Mouse (Mus musculus): Measurements from ENCODE around the gene Magea6. TPM values are rescaled to one million over a fixed set of nuclear protein-coding genes. Genes with fewer than 3 reads are reported as not detected.
"Not testable (repeated sequence)": the region's sequence is repeated elsewhere in the genome, so short reads cannot be mapped to it uniquely, and the experiment has no call there.

The Magea6 gene
- not detected in 2 replicates for polyA plus RNA-seq (2012; ENCODE audit: insufficient read depth, low replicate concordance)

GRCm38 (mm10) chrX:154935887-154936286 lies at the start of gene Magea6:
Gene Magea6 (minus strand): TSS chrX:154935987.
- H3K27me3 ChIP-seq (replicated peaks); H3K4me1 ChIP-seq; H3K9me3 ChIP-seq; H3K36me3 ChIP-seq (replicated peaks; ENCODE audit: low read length); H3K4me3 ChIP-seq (replicated peaks): not testable (repeated sequence)

GRCm38 (mm10) chrX:154949405-154949804 lies 13.6 kb upstream of the Magea6 start, which contains the start of gene Magea3:
Gene Magea3 (minus strand): TSS chrX:154949505.
- H3K9me3 ChIP-seq; H3K4me1 ChIP-seq; H3K36me3 ChIP-seq (replicated peaks; ENCODE audit: low read length); H3K4me3 ChIP-seq (replicated peaks); H3K27me3 ChIP-seq (replicated peaks): not testable (repeated sequence)

- not testable (repeated sequence) for H3K4me3 ChIP-seq (replicated peaks); H3K9me3 ChIP-seq; H3K27me3 ChIP-seq (replicated peaks); H3K36me3 ChIP-seq (replicated peaks; ENCODE audit: low read length); H3K4me1 ChIP-seq
Measured at GRCm38 (mm10) chrX:154890167-154890566, 45.6 kb downstream of the Magea6 start, which contains the start of gene Cldn34b1. Gene Cldn34b1 (minus strand): TSS chrX:154890267.

Other genes with a start within 250 kb of the Magea6 start
- not detected in 2 replicates for gene Cldn34b1, start 45.7 kb downstream of the Magea6 start, polyA plus RNA-seq (2012; ENCODE audit: insufficient read depth, low replicate concordance)
- not detected in 2 replicates for gene Magea3, start 13.5 kb upstream of the Magea6 start, polyA plus RNA-seq (2012; ENCODE audit: insufficient read depth, low replicate concordance)
- not detected in 2 replicates for gene Magea8, start 59.9 kb upstream of the Magea6 start, polyA plus RNA-seq (2012; ENCODE audit: insufficient read depth, low replicate concordance)
- not detected in 2 replicates for gene Magea5, start 127.2 kb upstream of the Magea6 start, polyA plus RNA-seq (2012; ENCODE audit: insufficient read depth, low replicate concordance)
- gene Magea1, start 153.8 kb upstream of the Magea6 start, polyA plus RNA-seq (2012; ENCODE audit: insufficient read depth, low replicate concordance), result not detected in 2 replicates
- gene Magea2, start 157.7 kb upstream of the Magea6 start, polyA plus RNA-seq (2012; ENCODE audit: insufficient read depth, low replicate concordance), result not detected in 2 replicates
- gene Cldn34b2, start 192.4 kb upstream of the Magea6 start, polyA plus RNA-seq (2012; ENCODE audit: insufficient read depth, low replicate concordance), result not detected in 2 replicates

Measured in megakaryocyte, embryonic 14.5 days (primary cell).